Mouse (Mus musculus) T-helper 2 cell (primary cell): ENCODE results near the gene Wwox.

ENCODE experiments used
- in situ Hi-C: fragments of 300-600 bp; cut with MboI, MseI; formaldehyde crosslinking; loops from one replicate; pipeline ENCODE4 v1.15.1; 2025; ENCODE audit warnings: high pct_unique_total_duplicates

The Wwox gene

DNA sequence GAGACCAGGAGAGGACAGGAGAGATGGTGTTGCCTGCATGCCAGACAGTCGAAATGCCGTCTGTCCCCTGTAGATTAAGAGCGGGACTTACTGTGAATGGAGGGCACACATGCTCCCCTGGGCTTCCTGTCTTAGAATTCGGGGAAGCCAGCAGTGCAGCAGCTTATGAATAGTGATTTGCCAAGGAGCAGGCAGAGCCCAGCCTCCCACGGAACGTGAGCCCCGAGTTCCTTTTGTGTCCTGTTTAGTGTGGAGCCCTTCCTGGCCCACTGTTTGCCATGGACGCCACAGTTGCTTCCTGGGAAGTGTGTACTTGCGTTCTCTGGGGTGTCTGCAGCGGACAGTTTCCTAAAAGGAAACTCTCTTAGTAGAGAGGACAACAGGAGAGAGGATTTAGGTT, 23.9 kb downstream of the Wwox start:
- in situ Hi-C loops: loop anchor here (25.0 kb wide), 1 partner anchor 1249 kb away; the partner anchor contains the start of gene Maf

DNA sequence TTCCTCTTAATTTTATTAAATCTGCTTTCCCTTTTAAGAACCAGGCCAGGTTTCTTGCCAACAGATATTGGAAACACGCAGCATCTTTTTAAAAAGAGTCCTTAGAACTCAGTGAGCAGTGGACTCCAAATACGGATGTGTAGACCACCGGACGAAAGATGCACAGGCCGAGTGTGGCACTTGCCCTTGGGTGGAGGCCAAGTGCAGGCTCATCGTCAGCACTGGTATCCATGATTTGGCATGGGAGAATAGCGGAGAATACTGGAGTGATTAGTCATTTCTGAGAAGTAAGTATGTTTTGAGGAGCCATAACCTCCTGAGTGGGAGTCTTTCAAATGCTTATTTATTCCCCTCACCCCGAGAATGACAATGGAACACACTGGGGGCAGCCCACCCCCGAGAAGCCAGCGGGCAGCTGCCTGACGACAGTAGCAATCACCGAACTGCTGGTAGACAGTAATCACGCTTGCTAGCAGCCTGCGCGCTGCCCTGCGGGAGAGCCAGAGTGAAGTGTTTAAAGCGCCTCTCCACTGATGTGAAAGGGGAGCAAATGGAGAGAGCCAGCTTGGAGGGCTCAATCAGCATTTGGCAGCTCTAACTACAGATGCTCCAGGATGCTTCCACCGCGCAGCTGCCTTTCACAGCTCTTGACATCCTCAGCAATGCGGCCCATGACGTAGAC, 29.2 kb downstream of the Wwox start:
- in situ Hi-C loops: loop anchor here (25.0 kb wide), 1 partner anchor 1244 kb away; the partner anchor contains the start of gene Maf

DNA sequence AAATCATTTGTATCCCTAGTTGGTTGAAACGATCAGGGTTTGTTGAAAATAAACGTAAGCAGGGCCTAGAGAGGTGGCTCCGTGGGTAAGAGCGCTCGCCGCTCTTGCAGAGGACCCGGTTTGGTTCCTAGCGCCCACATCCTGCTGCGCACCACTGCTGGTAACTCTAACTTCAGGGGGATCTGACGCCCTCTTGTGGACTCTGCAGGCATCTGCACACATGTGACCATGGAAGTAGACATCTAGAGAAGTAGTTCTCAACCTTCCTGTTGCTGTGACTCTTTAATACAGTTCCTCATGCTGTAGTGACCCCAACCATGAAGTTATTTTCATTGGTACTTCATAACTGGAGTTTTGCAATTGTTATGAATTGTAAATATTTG, 29.7 kb downstream of the Wwox start:
- in situ Hi-C loops: loop anchor here (25.0 kb wide), 1 partner anchor 1243 kb away; the partner anchor contains the start of gene Maf

DNA sequence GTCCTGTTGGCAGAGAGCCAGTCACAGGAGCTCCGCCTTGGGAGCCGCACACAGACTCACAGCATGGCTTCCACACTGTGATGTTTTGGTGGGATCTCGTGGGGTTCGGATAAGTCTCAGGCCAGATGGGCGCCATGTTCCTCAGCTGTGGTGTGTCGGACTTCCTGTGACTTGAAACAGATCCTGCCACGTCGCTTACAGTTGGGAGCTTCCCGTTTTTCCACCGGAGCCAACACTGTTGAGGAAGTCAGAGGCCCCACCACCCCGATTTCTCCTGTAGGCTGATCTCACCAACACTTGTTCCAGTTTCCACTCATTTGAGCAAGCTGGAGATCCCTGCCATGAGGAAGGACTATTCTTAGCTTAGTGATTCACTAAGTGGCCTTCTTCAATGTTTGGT, 34.1 kb downstream of the Wwox start:
- in situ Hi-C loops: loop anchor here (25.0 kb wide), 1 partner anchor 1239 kb away; the partner anchor contains the start of gene Maf

DNA sequence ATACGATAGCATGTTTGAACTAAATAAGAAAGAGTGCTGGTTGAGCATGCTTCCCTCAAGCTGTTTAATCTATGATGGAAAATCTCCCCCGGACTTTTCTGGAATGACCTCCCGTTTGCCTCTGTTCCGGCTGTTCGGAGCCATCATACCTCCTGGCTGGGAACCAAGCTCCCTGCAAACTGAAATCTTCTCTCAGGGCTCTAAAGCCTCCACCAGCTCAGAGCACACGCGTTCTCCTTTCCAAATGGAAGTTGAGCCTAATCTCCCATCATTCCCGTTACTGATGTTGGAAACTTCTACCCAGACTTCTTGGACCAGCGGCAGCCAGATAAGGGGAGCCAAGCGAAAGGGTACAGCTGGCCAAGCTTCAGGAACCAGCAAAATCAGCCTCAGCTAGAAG, 37.5 kb downstream of the Wwox start:
- in situ Hi-C loops: no loop called here

DNA sequence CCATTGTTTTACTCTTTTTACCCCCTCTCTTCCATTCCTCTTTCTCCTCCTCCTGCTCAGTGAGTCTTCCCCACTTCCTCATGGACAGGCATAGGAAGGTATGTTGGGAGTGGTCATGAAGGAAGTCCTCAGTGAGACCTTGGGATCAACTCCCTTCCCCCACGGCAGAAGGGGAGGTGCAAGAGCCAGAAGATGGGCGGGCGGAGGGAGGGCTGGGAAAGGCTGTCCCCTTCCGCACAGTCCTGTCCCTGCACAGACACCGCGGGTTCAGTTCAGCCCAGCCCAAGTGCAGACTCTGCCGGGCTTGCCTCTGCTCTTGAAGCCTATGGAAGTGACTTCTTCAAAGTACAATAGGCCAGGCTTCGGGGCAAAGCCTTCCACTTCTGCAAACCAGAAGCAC, 38.3 kb downstream of the Wwox start:
- in situ Hi-C loops: no loop called here

DNA sequence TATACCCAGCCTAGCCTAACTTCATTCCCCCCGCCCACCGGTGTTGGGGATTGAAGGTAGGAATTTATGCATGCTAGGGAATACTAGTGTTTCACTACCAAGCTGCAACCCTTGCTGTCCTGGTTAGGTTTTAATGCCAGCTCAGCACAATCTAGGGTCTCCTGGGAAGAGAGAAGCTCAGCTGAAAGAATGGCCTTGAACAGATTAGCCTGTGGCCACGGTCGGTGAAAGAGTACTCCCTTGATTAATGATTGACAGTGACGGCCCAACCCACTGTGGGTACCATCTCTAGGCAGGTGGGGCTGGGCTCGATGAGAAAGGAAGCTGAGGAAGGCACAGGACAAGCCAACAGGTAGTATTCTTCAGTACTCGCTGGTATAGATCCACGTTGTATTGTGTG, 40.3 kb downstream of the Wwox start:
- in situ Hi-C loops: no loop called here

DNA sequence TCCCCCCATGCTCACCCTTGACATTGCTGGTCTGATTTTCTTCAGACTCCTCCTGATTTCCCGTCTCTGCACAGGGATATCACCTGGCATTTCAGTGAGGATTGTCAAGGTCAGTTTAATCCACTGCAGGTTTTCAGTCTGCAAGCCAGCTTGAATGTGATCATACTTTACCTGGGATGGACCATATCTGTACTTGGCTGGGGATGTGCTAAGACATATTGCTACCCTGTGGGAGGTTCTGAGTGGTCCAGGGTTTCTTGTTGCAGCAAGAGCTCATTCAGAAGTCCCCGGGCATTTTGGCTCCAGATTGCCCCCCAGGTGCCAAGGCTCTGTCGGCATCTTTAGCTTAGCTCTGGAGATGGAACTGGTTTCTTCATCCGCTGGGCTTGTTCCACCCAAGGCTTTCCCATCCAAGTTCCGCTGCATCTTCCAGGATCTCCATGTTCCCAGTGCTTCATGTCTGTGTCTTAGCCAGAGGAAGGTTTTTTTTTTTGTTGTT, 52.3 kb downstream of the Wwox start:
- in situ Hi-C loops: no loop called here

DNA sequence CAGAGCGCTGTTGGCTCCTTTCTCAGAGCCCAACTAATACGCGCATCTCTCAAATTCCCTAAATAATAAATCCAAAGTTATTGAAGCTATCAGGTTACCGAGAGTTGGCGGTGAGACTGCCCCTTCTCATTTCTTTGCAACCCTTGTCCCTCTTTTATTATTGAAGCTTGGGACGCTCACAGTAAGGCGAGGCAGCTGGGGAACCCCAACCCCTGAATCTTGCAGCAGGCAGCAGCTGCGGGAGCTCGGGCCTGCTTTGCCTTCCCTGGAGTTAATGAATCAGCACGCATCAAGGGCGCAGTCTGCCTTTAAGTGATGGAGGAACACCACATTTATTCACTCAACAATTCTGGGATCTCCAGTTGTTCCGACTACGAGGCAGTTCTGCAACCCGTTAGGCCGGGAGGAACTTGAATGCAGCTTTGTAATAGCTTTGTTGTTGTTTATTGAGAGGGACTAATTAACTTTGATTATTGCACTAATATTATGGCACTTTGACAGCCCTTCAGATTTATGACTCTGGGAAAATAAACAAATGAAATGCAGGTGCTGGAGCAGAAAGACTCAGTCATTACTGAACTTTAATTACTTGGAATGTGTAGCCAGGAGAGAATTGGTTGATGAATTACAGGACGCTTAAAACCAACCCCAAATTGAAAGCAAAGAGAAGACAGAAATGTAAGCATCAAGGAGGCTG, 60.1 kb downstream of the Wwox start:
- in situ Hi-C loops: no loop called here

DNA sequence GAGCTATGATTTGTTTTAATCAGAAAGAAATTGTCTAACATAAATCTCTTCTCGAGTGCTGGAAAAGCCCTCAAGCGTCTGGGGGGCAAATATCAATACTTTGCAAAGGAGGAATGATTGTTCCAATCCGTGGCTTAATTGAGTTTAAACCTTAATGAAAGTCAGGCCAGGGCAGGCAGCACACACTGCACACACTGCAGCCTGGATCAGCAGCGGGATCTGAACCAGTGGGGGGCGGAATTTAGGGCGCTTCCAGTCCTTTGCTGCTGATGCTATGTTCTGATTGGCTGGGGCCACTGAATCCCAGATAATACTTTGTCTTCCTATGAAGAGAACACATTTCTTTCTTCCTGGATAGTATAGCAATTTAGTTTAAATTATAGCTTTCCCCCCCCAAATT, 62.5 kb downstream of the Wwox start:
- in situ Hi-C loops: no loop called here

DNA sequence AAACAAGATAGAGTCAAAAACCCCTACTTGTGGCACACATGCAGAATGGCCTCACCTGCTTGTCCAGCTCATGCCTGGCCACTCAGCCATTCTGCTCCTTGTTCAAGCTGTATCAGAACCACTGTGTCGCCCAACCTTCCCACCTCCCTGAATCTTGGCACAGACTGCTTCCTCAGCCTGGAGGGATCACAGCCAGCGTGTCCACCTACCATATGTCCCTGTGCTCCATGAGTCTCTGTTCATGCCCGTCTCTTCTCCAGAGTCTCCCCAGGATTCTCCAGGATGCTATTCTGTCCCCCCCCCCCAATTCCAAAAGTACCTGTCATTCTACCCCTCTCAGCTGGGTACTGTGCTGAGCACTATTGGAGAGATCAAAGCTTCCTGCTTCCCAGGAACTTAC, 63.7 kb downstream of the Wwox start:
- in situ Hi-C loops: no loop called here

DNA sequence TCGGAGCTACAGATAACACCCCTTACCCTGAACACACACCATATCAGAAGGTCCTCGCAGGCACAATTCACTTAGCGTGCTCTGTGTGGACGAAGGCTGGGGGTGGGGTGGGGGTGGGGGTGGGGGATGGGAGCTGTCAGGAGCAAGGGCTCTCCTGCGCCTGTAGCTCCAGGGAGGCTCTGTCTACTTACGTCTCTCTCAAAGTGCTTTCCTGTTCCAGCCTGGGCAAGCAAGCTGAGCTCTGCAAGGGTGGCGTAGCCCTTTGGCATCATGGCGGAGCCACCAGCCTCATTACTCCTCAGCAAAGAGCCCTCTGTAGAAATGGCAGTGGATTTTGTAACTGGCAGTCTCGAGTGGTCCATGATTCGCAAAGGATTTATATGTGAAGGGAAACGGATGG, 65.4 kb downstream of the Wwox start:
- in situ Hi-C loops: no loop called here

DNA sequence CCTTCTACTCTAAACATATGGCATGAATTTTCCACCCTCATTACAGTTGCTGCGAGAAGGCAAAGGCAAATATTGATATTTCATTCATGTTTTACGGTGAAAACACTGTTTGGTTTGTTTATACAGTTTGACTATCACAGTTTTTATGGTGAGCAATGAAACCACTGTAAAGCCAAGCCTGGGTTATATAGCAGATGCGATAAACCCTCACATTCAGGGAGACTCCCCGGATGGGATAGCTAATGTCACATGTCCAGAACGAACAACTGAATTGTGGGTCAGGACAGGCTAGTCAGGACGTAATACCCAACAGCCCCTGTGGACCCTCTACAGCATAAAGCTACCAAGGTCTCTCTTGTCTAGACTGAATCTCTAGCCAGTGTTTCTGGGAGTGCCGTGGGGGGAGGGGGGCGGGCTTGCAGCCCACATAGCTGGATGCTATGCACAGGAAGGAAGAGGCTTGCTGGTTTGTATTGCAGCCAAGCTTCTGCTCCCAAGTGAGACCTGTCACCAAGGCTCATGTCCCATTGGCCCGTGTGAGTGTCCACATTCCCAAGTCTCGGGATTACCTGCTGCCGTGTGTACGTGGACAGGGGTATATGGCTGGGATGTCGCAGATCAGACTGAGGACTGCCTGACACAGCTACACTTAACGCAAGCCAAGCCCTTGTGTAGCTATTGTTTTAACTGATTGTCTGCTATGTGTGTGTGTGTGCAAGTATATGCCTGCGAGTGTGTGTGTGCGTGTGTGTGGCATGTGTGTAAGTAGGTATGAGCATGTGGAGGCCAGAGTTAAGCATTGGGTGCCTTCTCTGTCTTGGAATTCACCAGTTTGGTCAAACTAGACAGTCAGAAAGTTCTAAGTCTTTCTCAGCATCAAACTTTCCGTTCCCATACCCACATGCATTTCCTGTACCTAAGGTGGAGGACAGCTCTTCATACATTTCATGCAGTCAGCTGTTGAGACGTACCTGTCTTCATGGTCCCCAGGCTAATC, 66.2 kb downstream of the Wwox start:
- in situ Hi-C loops: no loop called here

DNA sequence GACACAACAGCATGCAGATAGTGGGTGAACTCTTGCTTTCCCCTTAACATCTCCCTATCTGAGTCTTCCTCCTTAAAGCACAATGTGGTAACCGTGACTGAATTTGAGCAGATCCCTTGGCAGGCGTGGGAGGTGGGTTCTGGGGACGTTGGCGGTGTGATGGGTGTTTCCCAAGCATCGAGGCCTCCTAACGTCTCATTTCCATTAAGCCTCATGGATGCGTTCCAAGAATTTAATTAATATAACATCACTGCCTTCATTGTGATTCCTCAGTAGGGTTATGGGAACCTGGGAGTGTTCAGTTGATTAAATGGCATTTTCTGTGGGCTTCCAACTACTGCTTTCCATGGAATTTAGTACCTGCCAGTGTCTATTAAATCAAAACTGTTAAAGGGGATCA, 67.9 kb downstream of the Wwox start:
- in situ Hi-C loops: no loop called here

DNA sequence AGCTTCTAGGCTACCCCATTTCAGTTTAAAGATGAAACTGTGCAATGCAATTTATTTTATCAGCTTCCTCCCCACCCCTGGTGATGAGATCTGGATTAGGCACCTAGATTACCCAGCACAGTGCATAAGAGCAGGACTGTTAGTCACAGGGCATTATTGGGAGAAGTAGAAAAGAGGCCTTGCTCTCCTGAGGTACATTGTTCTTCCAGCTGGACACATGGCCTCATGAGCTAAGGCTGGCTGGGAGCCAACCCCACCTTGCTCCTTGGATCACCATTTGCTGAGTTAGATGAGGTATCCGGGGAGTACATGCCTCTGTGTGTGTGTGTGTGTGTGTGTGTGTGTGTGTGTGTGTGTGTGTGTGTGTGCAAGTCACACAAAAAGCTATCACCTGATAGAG, 70.8 kb downstream of the Wwox start:
- in situ Hi-C loops: no loop called here

DNA sequence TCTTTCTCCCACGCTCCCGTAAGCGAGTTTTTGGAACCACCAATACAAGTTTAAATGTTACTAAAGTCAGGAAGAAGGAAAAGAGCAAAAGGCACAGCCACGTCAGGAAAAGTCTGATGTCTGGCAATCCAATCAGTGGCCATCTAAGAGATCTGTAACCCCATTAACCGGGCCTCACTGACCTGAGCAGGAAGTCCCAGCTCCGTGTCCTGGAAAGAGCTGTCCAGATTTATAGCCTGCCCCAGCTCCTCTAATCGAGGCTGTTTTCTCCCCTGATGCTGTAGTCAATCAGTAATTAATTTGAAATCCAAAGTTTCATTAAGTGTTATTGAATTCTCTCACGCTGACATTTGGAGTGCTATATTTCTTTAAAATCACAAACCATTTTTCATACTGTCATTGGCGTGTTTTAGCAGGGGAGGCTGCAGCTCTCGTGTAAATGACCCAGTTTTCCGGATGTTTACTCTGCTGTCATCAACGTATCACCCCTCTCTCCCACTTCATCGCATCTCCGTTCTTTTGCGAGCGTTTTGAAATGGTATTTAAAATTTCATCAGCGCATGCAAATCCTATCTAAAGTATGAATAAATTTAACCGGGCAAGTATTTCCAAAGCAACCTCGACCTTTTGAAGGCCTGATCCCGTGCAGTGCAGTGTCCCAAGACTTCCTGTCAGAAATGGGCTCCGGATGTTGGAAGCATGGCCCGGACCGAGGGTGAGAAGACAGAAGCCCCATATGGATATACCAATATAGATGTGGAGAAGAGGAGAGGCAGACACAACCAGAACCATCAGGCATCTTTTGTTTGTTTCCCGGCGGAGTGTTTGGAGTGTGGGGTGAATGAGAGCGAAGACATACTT, 72.8 kb downstream of the Wwox start:
- in situ Hi-C loops: no loop called here

DNA sequence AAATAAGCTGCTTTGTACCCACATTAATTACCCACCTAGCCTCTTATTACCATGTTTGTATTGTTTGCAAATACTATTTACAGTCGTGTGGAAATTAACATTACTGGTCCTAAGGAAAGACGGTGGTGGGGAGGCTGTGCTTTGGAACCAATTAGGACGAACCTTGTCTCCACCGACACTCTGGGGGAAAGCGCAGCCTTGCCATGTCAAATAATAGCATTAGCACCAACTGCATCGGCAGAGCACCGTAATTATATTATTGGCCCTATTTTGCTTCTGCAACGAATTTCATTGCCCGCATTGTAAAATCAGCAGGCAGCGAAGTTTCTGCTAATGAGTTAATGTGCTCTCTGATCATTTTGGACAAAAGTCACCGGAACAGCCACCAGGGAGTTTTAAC, 75.2 kb downstream of the Wwox start:
- in situ Hi-C loops: no loop called here

DNA sequence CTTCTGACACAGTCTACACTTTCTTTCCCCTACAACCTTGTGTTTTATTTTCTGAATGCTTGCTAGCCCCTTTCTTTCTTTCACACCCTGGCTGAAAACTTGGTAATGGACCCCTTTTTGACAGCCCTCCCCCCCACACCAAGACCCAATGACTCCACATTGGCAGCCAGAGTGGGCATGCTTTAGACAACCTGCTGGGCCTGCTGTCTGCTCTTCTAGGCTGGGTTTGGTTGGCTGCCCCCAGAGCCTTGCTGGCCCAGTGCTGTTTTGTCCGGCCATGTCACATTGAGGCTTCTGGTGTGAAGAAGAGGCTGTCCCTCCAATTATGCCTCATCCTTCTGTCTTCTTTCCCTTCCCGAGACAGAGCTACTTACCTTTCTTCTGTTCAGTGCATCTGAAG, 83.6 kb downstream of the Wwox start:
- in situ Hi-C loops: no loop called here

DNA sequence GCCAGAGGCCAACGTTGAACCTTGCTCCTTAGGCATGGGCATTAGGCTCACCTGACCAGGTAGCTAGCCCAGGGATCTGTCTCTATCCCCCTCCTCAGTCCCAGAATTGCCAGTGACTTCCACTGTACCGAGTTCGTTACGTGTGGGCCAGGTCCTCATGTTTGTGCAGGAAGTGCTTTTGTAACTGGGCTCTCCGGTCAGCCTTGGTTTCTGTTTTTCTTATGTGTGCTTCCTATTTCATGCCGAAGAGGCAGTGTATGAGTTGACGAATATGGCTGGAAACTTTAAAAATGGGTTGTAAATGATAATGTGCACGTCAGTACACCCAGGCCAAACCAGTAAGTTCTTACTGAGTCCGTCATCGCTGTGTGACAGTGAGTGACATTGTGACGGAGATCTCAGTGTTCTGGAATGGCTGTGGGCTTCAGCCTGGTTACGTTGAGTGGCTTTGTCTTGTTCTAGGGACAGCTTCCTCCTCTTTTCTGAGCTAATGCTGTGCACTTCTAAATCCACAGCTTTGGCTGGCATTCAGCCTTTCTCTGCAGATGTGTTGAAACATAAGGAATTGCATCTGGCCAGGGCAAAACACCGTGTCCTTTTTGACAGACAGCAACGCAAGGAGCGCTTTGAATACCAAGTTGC, 87.3 kb downstream of the Wwox start:
- in situ Hi-C loops: no loop called here

DNA sequence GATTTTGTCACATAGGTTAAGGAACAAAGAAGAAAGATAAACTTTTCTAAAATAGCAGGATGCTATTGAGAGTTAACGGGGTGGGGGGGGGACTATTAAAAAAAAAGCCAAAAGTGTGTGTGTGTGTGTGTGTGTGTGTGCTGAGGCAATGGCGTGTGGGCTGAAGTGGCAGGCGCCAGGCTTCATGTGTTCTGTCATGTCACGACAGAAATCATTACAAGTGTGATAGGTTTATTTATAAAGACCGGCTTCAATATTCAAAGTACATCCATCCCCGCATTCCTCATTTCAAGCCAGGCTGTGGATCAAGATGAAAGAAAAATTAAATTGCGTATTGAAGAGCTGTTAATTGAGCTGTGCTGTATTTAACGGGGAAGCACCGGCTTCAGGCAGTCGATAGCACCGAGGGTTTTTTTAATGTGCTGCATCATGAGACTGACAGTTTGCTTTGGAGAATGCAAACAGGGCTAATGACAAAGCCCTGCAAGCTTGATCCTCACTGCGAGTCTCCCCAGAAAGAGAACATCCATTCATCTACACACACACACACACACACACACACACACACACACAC, 88.3 kb downstream of the Wwox start:
- in situ Hi-C loops: no loop called here
